Mouse (Mus musculus) heart, embryonic 12.5 days (tissue): ENCODE measurements around the gene Sytl1. TPM values are rescaled to one million over a fixed set of nuclear protein-coding genes. Genes with fewer than 3 reads are reported as not detected.
A peak's percentile ranks its signal among the peaks of the same experiment; 100 is the strongest.

Experiments used
- ATAC-seq: fragments of 200-750 bp; cut with Nextera tagmentation; 2 replicates; pipeline ENCODE4 v1.8.0; 2017; ENCODE audit warnings: moderate TSS enrichment, moderate library complexity; ENCODE audit not compliant: insufficient number of reproducible peaks, low FRiP score
- H3K27ac ChIP-seq: fragments of 300-500 bp; sonication (generic); 2 replicates; pipeline ENCODE4 v1.5.1; 2016; ENCODE audit warnings: mild to moderate bottlenecking, moderate library complexity; ENCODE audit not compliant: poor library complexity, severe bottlenecking
- H3K27me3 ChIP-seq: fragments of 300-500 bp; sonication (generic); replicated peaks from 2 replicates; pipeline ENCODE4 v1.6.1; 2016; ENCODE audit warnings: mild to moderate bottlenecking, moderate library complexity
- H3K36me3 ChIP-seq: fragments of 300-500 bp; sonication (generic); 2 replicates; pipeline ENCODE4 v1.6.1; 2016; ENCODE audit warnings: mild to moderate bottlenecking, moderate library complexity
- H3K4me1 ChIP-seq: fragments of 300-500 bp; sonication (generic); replicated peaks from 2 replicates; pipeline ENCODE4 v1.6.1; 2016; ENCODE audit warnings: mild to moderate bottlenecking
- H3K4me2 ChIP-seq: fragments of 300-500 bp; sonication (generic); 2 replicates; pipeline ENCODE4 v1.6.1; 2016; ENCODE audit warnings: mild to moderate bottlenecking, moderate library complexity
- H3K4me3 ChIP-seq: fragments of 300-500 bp; sonication (generic); 2 replicates; pipeline ENCODE4 v1.5.1; 2016; ENCODE audit warnings: mild to moderate bottlenecking
- H3K9ac ChIP-seq: fragments of 300-500 bp; sonication (generic); 2 replicates; pipeline ENCODE4 v1.6.1; 2016; ENCODE audit warnings: mild to moderate bottlenecking, moderate library complexity
- H3K9me3 ChIP-seq: fragments of 300-500 bp; sonication (generic); replicated peaks from 2 replicates; pipeline ENCODE4 v1.6.1; 2016; ENCODE audit warnings: mild to moderate bottlenecking, moderate library complexity
- WGBS: fragments of 180-500 bp; shearing (Covaris S2); methylation state at CpG from one replicate; pipeline ENCODE4 v1.1.7; 2016; 5-methylcytosine and 5-hydroxymethylcytosine counted together
- polyA plus RNA-seq: library from polyadenylated mRNA; unstranded; fragments of >200 nt; fragmentation: Nextera tagmentation; extraction: Ambion mirVana; gene quantifications from 2 replicates; pipeline ENCODE4 v1.2.1, GENCODE M21; 2016

The Sytl1 gene
- polyA plus RNA-seq, 1 experiment from 2014 or later: 0.47 TPM

DNA sequence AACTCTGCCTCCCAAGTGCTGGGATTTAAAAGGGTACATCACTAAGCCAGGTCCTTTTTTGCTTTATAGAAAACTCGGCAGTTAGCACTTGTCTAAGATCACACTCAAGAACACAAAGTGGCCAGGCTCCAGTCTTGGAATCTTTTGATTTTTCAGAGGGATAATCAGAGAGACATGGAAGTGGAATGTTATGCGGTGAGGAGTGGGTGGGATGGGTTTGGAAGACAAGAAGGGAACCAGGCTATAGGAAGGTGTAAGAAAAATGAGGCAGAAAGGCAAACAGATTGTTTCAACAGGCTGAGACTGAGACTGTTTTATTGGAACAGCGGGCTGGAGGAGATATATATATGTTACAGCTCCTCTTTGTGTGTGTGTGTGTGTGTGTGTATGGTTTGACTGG is 15.6 kb upstream of the Sytl1 start:
- Histone ChIP-seq H3K4me3 (0 out of 2 replicates have a peak overlapping the region, but pooled peaks have one; percentile 77), H3K9ac (no peak overlapping the region), H3K27ac (peak overlapping the region; percentile 86; the same call in 1 of the 2 replicates), H3K27me3 (no peaks in the 10 kb centered on the region), H3K4me1 (peaks cover 48% of the 10 kb centered on the region), H3K9me3 (no peaks in the 10 kb centered on the region), H3K4me2 (peak overlapping the region; percentile 87), H3K36me3 (peaks cover 18% of the 10 kb centered on the region)
- no peak for ATAC-seq
- WGBS: 81% methylated on average over 3 of the region's 3 CpGs

DNA sequence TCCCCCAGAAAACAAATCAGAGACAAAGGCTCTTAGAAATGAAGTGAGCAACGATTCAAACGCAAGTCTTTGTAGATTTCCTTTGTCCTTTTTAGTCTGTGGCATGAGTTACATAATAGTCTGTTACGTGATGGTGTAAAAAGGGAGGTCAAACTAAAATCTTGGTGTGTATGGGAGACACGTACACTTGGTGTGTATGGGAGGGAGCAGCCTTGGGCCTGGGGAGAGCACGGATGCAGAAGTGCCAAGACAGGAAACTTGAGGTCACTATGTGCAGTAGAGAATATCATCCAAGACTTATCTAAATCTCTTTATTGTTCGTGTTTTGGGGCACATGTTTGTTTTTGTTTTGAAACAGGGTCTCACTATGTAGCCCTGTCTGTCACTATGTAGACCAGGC is 15.2 kb upstream of the Sytl1 start:
- ATAC-seq: no peak
- Histone ChIP-seq H3K4me2 (peak overlapping the region; percentile 87), H3K4me3 (peak overlapping the region; percentile 77), H3K27ac (peak overlapping the region; percentile 86), H3K9ac (peak overlapping the region; percentile 88), H3K9me3 (no peaks in the 10 kb centered on the region), H3K36me3 (peaks cover 22% of the 10 kb centered on the region), H3K27me3 (no peaks in the 10 kb centered on the region), H3K4me1 (peaks cover 45% of the 10 kb centered on the region)
- 26% methylated on average over 6 of the region's 6 CpGs for WGBS

DNA sequence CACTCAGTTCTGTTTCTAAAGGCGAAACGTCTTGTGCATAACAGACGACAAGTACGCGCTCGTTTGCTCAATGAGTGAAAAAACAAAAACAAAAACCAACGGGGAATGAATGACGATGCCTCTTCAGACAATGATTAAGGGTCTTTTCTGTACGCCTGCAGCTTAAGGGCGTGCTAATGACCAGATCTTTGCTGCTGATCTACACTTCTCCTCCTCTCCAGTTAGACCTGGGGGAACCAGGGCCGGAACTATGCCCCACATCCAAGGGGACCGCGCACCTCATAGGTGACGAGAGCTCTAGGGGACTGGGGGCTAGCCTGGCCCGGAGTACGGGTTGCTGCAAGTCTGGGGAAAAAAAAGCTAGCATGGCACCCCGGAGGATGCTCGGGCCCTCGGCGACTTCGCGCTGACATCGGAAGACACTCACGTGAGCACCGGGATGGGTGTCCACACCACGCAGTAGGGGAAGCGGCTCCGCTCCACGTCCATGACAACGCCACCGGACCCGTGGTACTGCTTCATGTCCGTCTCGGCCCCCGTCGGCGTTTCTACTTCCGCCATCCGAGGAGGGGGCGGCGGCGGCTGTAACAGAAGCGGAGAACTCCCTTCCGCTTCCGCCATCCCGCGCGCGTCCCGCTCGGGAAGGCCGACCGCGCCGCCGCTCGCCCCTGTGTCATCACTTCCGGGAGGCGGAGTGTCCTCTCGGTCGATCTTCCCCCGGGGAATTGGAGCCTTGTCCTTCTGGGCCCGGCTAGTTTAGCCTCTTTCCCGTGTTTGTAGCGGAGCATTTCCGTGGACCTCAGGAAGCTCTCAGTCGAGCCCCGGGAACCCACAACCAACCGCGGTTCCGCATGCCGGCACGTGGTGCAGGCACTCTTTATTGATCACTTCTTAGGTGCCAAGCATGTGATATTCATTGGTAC is 14.5 kb upstream of the Sytl1 start, which contains the start of gene Tmem222:
TSS of gene Tmem222 (minus strand) at position 689 of the 923 bp plus-strand sequence.
- Histone ChIP-seq H3K4me1 (peaks cover 38% of the 10 kb centered on the region), H3K4me3 (peak within 1 kb of the TSS; percentile 77), H3K36me3 (peaks cover 23% of the 10 kb centered on the region), H3K9me3 (no peaks in the 10 kb centered on the region), H3K9ac (peak within 1 kb of the TSS; percentile 88), H3K27ac (peak within 1 kb of the TSS; percentile 86), H3K27me3 (no peaks in the 10 kb centered on the region), H3K4me2 (peak within 1 kb of the TSS; percentile 87)
- WGBS: under 1% methylated on average over 73 of the region's 73 CpGs
- ATAC-seq: peak; percentile 91

DNA sequence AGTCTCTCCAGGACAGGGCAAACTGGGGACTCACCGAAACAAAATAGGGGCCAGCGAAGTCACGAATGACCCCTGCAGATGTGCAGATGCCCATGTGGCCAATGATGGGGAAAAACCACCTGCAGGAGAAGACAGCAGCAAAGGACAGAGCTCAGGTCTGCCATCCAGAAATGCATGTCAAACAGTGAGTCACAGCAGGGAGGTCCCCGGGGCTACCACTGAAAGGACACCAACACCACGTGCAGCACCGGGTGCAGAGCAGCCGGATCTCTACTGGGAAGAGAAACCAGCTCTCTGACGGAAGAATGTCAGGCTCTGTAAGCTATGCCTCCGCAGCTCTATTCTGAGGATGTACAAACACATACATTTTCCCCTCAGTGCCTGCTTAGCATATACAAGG is 8.0 kb upstream of the Sytl1 start:
- Histone ChIP-seq H3K4me1 (peaks cover 4% of the 10 kb centered on the region), H3K27me3 (no peaks in the 10 kb centered on the region), H3K36me3 (peaks cover 61% of the 10 kb centered on the region), H3K9me3 (no peaks in the 10 kb centered on the region), H3K27ac (no peak overlapping the region), H3K4me3 (no peak overlapping the region), H3K4me2 (no peak overlapping the region), H3K9ac (no peak overlapping the region)
- ATAC-seq: no peak
- WGBS: 91% methylated on average over 9 of the region's 9 CpGs

DNA sequence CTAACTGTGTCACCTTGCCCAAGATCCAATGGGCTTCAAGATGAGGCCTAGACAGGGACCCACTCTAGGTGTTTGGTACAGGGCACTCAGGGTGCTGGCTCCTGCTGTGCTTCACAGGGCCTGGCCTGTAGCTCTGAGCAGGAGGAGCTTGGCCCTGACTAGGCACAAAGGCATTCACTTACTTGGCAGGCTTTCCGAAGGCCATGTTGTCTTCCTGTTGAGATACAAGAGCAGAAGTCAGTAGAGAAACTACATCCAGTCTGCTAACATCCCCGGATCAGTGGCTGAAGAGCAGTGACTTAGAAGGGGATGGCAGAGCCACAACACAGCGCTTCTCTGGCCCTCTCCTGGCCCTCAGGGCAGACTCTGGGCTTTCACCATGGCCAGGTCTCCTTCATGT is 6.7 kb upstream of the Sytl1 start:
- H3K4me3 ChIP-seq: no peak overlapping the region
- 0 out of 2 replicates have a peak, but pooled peaks cover under 1% of the 10 kb centered on the region for H3K9me3 ChIP-seq
- 76% methylated on average over 3 of the region's 3 CpGs for WGBS
- no peak overlapping the region for H3K27ac ChIP-seq
- H3K4me2 ChIP-seq: no peak overlapping the region
- H3K9ac ChIP-seq: no peak overlapping the region
- no peaks in the 10 kb centered on the region for H3K27me3 ChIP-seq
- peaks cover 66% of the 10 kb centered on the region for H3K36me3 ChIP-seq
- no peak for ATAC-seq
- H3K4me1 ChIP-seq: no peaks in the 10 kb centered on the region

DNA sequence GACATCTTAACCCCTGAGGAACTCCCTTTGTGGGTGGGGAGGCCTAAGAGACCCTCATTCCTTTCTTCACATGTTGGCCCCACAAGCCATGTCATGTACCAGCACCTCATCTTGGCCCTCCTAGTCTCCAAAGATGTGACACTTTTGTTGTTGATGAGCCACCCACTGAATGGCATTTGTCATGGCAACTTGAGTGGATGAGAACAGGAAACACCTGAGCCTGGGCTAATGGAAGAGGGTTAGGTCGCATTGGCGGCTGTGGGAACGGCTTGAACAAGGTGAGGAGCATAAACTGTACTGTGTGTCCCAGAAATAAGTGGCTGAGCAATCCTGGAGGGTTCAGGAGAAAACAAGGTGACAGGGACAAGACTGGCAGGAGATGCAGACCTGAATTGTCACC is 6.0 kb upstream of the Sytl1 start:
- peaks cover 5% of the 10 kb centered on the region; the same call in 1 of the 2 replicates for H3K9me3 ChIP-seq
- no peak overlapping the region for H3K4me3 ChIP-seq
- H3K27ac ChIP-seq: no peak overlapping the region
- ATAC-seq: no peak
- no peaks in the 10 kb centered on the region for H3K4me1 ChIP-seq
- no peak overlapping the region for H3K4me2 ChIP-seq
- H3K9ac ChIP-seq: no peak overlapping the region
- no peaks in the 10 kb centered on the region for H3K27me3 ChIP-seq
- H3K36me3 ChIP-seq: peaks cover 68% of the 10 kb centered on the region
- WGBS: 86% methylated on average over 3 of the region's 3 CpGs

DNA sequence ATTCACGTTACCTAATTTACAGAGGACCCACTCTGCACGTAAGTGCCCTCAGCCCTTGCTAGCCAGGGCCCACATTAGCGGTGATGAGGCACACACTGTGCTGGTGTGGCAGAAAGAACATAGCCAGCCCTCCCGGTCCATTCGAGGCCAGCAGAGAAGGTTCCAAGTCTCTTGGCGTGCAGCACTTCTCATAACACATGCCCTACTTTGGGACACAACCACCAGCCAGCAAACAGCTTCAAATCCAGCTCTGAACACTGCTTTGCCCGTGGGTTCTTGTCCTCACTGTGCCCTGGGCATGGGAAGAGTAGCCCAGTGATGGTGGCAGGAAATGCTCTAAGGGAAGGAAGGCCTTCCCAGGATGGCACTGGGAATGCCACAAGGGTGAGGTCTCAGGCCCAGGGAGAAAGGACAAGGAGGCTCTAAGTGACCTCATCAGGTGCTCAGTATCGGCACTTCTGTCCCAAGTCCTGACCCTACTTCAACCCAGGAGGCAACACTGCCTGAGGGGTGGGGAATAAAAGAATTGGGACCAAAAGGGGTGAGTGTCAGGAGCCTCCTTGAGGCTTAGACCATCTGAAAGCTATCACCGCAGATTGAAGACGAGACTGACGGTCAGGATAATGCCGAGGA is 3.5 kb upstream of the Sytl1 start:
- H3K36me3 ChIP-seq: peaks cover 60% of the 10 kb centered on the region
- WGBS: 93% methylated on average over 12 of the region's 12 CpGs

DNA sequence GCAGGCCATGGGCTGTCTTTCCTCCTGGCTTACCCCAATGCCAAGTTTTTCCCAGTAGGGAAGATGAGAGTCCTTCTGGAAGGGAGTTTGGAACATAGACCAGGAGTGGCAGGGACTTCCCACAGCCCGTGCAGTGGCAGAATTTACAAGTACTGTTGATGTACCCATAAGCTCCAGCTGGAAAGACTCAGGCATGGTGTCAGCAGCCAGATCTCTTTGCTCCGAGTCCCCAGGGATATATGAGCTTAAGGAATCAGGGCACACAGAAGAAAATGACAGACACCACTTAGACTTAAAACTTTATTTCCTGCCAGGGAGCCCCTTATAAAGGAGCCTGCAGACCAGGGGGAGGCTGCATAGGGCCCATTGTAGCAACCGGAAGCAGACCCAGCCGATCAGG is 2.8 kb upstream of the Sytl1 start:
- no peak for ATAC-seq
- Histone ChIP-seq H3K9me3 (peaks cover 8% of the 10 kb centered on the region; the same call in 1 of the 2 replicates), H3K9ac (no peak overlapping the region), H3K4me2 (no peak overlapping the region), H3K36me3 (peaks cover 60% of the 10 kb centered on the region), H3K27me3 (no peaks in the 10 kb centered on the region; the same call in 1 of the 2 replicates), H3K27ac (no peak overlapping the region), H3K4me3 (no peak overlapping the region), H3K4me1 (no peaks in the 10 kb centered on the region)
- 88% methylated on average over 4 of the region's 4 CpGs for WGBS

More for the DNA sequence above, 3.5 kb upstream of the Sytl1 start:
- Histone ChIP-seq H3K9ac (no peak overlapping the region), H3K27me3 (no peaks in the 10 kb centered on the region; the same call in 1 of the 2 replicates), H3K9me3 (peaks cover 8% of the 10 kb centered on the region; the same call in 1 of the 2 replicates), H3K4me2 (no peak overlapping the region), H3K4me3 (no peak overlapping the region), H3K4me1 (no peaks in the 10 kb centered on the region), H3K27ac (no peak overlapping the region)
- no peak for ATAC-seq

DNA sequence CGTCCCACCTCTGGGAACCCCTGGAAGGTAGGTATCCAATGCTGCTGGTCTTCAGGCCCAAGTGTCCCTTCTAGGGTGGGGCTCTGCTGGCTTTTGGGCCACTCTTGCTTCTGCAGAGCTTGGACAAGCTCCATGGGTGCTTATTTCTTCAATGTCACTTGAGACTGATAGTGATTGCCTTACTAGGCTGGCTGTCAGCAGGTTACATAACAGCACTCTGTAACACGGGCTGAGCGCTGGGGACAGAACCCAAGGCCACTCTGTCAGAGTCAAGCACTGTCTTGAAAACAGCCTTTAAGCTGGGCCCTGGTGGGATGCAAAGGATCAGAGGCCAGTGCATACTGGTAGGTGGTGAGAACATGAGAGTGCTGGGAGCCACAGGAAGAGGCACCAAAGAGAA is 2.4 kb upstream of the Sytl1 start:
- 89% methylated on average over 3 of the region's 3 CpGs for WGBS
- no peak for ATAC-seq
- H3K27ac ChIP-seq: no peak overlapping the region
- H3K9ac ChIP-seq: no peak overlapping the region
- H3K36me3 ChIP-seq: peaks cover 60% of the 10 kb centered on the region
- H3K27me3 ChIP-seq: no peaks in the 10 kb centered on the region; the same call in 1 of the 2 replicates
- H3K4me2 ChIP-seq: no peak overlapping the region
- peaks cover 8% of the 10 kb centered on the region; the same call in 1 of the 2 replicates for H3K9me3 ChIP-seq
- H3K4me3 ChIP-seq: no peak overlapping the region
- H3K4me1 ChIP-seq: no peaks in the 10 kb centered on the region

DNA sequence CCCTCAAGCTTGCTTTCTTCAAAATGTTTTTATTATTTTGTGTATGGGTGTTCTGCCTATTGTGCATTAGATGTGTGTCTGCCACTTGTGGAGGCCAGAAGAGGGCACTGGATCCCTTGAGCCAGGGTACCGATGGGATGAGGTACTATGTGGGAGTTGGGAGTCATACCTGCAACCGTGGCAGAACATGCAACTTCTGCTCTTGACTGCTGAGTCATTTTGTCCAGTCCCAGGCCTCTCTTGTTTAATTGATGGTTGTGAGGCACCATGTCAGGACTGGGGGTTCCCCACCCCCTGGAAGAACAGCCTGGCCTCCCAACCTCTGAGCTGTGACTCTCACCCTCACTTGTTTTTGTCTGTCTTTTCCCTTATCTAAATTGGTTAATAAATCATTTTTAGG is 1.6 kb upstream of the Sytl1 start:
- ATAC-seq: no peak
- Histone ChIP-seq H3K4me1 (no peaks in the 10 kb centered on the region), H3K27ac (no peak overlapping the region), H3K27me3 (no peaks in the 10 kb centered on the region; the same call in 1 of the 2 replicates), H3K9ac (no peak overlapping the region), H3K36me3 (peaks cover 58% of the 10 kb centered on the region), H3K9me3 (peaks cover 8% of the 10 kb centered on the region; the same call in 1 of the 2 replicates), H3K4me3 (no peak overlapping the region), H3K4me2 (no peak overlapping the region)
- 91% methylated on average over 2 of the region's 2 CpGs for WGBS

DNA sequence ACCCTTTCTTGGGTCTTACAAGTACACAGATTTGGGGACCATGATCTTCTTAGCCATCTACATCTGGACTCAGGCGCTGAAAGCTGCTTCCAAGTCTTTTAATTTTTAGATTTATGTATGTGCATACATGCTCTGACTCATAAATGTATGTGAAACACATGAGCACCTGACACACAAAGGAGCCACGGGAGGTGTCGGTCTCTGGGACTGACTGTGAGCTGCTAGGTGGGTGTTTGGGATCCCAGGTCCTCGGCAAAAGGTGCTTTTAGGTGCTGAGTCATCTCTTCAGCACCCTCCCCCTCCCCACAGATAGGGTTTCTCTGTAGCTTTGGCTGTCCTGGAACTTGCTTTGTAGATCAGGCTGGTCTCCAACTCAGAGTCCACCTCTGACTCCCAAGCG is 843 bp upstream of the Sytl1 start:
- no peak for ATAC-seq
- no peaks in the 10 kb centered on the region for H3K4me1 ChIP-seq
- H3K4me2 ChIP-seq: no peak overlapping the region
- H3K27ac ChIP-seq: no peak overlapping the region
- peaks cover 8% of the 10 kb centered on the region; the same call in 1 of the 2 replicates for H3K9me3 ChIP-seq
- H3K36me3 ChIP-seq: peaks cover 50% of the 10 kb centered on the region
- no peak overlapping the region for H3K9ac ChIP-seq
- 88% methylated on average over 5 of the region's 5 CpGs for WGBS
- H3K4me3 ChIP-seq: no peak overlapping the region
- peaks cover 7% of the 10 kb centered on the region for H3K27me3 ChIP-seq
